Mouse (Mus musculus): Measurements from ENCODE around the gene Cyp46a1. TPM values are rescaled to one million over a fixed set of nuclear protein-coding genes. Genes with fewer than 3 reads are reported as not detected.

Cyp46a1 gene
- polyA plus RNA-seq, 1 experiment = 0.53 TPM

- WGBS = 51% methylated on average over 4 of the region's 4 CpGs
- DNase-seq (ENCODE audit: low read depth, low spot score) = no peak
Observed at GRCm38 (mm10) chr12:108393637-108394036, 59.5 kb downstream of the Cyp46a1 start.

GRCm38 (mm10) chr12:108394534-108395284 is 60.5 kb downstream of the Cyp46a1 start:
- no peak for DNase-seq (ENCODE audit: low read depth, low spot score)
- 50% methylated on average over 17 of the region's 17 CpGs for WGBS

- 40% methylated on average over 6 of the region's 6 CpGs for WGBS
- DNase-seq (ENCODE audit: low read depth, low spot score) = no peak
Observed at GRCm38 (mm10) chr12:108395285-108395660, 61.1 kb downstream of the Cyp46a1 start.

GRCm38 (mm10) chr12:108396081-108396947 is 62.1 kb downstream of the Cyp46a1 start:
- 88% methylated on average over 11 of the region's 11 CpGs for WGBS
- no peak for DNase-seq (ENCODE audit: low read depth, low spot score)

DNA sequence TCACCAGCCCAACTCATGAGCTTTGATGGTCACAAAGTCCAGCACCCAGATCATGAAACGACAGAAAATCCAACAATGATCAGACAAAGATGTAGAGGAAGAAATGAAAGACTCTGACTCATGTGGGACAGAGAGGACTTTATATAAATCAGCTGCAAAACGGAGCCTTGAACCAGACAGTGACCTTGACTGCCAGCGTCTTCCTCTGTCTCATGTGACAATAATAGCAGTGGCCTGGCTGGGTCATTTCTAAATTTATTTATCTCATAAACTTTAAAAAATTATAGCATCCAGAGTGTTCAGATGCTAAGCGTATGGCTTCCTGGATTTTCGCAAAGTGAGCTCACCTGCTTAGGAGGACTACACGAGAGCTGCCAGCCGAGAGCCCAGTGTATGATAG is 64.5 kb downstream of the Cyp46a1 start:
- WGBS = 76% methylated on average over 7 of the region's 7 CpGs
- DNase-seq (ENCODE audit: low read depth, low spot score) = no peak

GRCm38 (mm10) chr12:108399191-108399590 is 65.0 kb downstream of the Cyp46a1 start:
- no peak for DNase-seq (ENCODE audit: low read depth, low spot score)
- WGBS = 85% methylated on average over 8 of the region's 8 CpGs

DNA sequence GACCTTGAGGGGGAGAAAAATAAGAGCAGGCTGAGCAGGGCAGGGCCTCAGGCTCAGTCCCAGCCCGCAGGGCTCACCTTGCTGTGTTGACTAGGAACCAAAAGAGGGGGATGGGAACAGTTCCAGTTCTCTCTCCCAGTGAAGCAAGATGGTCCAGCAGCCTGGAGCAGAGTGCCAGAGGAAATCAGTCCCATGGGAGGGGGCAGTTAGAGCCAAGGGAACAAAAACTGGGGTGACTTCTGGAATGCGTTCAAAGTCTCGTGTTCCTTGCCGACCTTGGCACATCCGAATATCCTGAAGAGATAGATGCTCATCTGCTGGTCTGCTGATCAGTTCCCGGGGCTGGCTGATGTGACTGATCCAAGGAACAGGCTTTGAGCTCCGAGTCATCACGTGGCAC is 66.8 kb downstream of the Cyp46a1 start:
- WGBS = 81% methylated on average over 8 of the region's 8 CpGs
- no peak for DNase-seq (ENCODE audit: low read depth, low spot score)

DNA sequence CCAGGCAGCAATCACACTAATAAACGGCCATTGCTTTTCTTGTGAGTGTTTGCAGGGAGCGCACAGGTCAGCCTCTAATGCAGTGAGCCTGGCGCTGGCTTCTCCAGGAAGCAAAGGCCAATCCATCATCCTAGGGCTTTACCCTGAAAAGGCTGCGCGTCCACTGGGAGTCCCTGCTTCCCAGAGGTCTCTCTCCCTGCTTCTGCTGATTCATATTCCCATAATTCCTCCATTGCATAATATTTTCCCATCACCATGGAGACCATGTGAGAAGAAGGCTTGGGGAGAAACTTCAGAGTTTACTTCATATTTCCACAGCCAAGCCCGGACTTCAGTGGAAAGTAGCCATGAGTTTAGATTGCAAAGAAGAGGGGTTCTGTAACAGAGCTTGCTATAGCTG is 69.8 kb downstream of the Cyp46a1 start:
- no peak for DNase-seq (ENCODE audit: low read depth, low spot score)
- 17% methylated on average over 6 of the region's 6 CpGs for WGBS

DNA sequence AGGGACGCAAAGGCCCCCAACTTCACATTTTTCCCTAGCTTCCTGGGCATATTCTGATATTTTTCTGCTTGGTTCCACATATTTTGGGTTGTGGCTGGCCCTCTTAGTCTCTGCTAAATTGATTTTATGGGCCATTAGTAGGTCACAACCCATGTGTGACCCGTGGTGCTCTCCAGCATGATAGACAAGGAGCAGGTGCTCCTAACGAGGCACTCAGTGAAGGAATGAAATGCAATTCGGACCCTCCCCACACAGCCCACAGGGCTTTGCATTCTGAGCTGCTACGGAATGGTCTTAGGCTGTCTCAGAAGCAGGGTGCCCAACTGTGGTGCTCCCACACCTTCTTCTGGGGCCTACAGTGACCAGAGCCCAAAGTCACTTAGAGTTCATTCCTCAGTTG is 74.9 kb downstream of the Cyp46a1 start:
- DNase-seq (ENCODE audit: low read depth, low spot score) = no peak
- WGBS = 77% methylated on average over 5 of the region's 5 CpGs

DNA sequence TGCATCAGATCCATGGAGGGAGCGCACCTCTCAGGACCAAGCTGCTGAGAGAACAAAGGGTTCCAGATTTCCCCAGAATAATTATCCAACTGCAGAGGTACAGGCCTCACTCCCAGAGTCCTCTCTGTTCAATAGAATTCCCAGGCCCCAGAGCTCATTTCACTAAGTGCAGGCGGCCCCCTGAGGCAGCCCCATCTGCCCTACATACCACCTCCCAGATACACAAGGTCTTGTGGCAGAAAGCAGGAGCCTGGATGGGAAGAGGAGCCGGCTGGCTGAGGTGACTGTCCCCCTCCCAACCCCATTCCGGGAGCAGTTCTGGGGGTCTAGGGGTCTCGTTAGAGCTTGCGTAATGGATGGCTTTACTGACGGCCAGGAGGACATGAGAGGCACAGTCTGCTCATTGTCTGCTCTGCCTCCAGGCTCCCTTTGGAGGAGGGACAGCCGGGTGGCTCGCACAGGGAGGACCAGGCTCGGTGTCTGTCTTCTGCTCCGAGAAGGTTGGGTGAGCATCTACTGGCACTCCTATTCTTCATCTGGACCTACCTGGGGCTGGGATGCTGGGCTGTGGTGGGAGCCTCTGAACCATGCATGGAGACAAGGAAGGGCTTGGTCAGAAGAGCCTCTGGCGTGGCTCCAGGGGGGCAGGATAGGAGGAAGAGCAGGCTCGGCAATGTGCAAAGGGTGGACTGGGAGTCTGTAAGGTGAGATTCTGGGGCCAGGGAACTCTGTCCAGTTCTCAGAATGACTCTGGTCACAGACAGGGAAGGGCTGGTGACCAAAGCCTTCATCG is 76.4 kb downstream of the Cyp46a1 start:
- WGBS = 70% methylated on average over 14 of the region's 14 CpGs
- no peak for DNase-seq (ENCODE audit: low read depth, low spot score)

Other genes with a start within 250 kb of the Cyp46a1 start
- 20.4 and 30.7 TPM in 2 replicates for gene Setd3, start 155.1 kb upstream of the Cyp46a1 start, polyA plus RNA-seq (2012; rRNA removed)
- 9.4 and 13.7 TPM in 2 replicates for gene Ccnk, start 154.8 kb upstream of the Cyp46a1 start, polyA plus RNA-seq (2012; rRNA removed)
- 40.1 and 49.3 TPM in 2 replicates for gene Ccdc85c, start 59.0 kb upstream of the Cyp46a1 start, polyA plus RNA-seq (2012; rRNA removed)
- 0.40 and 0.66 TPM in 2 replicates for gene Hhipl1, start 28.1 kb upstream of the Cyp46a1 start, polyA plus RNA-seq (2012; rRNA removed)
- gene Eml1, start 36.6 kb downstream of the Cyp46a1 start, polyA plus RNA-seq (2012; rRNA removed) = 27.0 and 27.9 TPM in 2 replicates
- 26.9 and 27.2 TPM in 2 replicates for gene Evl, start 220.3 kb downstream of the Cyp46a1 start, polyA plus RNA-seq (2012; rRNA removed)